Mouse (Mus musculus): ENCODE data around the gene Nod2.

- TF ChIP-seq EP300 (IDR thresholded peaks at IDR 0.05; ENCODE audit: insufficient read depth, low read depth, low read length) (no peak), CTCF (IDR thresholded peaks at IDR 0.05) (no peak), POLR2A (IDR thresholded peaks at IDR 0.05; ENCODE audit: insufficient read depth, low read depth, low read length) (no peak)
These were observed 76.3 kb downstream of the Nod2 start for GRCm38 (mm10) chr8:88723256-88723963.

Measured in heart, adult 2 months (tissue).